Mouse (Mus musculus): ENCODE results near the gene Cxcl16. TPM values are rescaled to one million over a fixed set of nuclear protein-coding genes. Genes with fewer than 3 reads are reported as not detected.
"Not testable (repeated sequence)": the region's sequence is repeated elsewhere in the genome, so short reads cannot be mapped to it uniquely, and the experiment has no call there.

Cxcl16 gene
- polyA plus RNA-seq, 1 experiment from 2014 or later: 0.87 TPM

GRCm38 (mm10) chr11:70433569-70433943 is 26.2 kb downstream of the Cxcl16 start:
- Histone ChIP-seq H3K9me3 (replicated peaks) (no peaks in the 10 kb centered on the region), H3K9ac (peak overlapping the region; percentile 86), H3K27me3 (replicated peaks) (no peaks in the 10 kb centered on the region), H3K36me3 (peaks cover 28% of the 10 kb centered on the region), H3K27ac (peak overlapping the region; percentile 87), H3K4me2 (peak overlapping the region; percentile 96), H3K4me1 (peaks cover 60% of the 10 kb centered on the region), H3K4me3 (peak overlapping the region; percentile 75)
- WGBS (ENCODE audit: insufficient replicate concordance): 32% methylated on average over 1 of the region's 1 CpGs
- no peak for ATAC-seq

- Histone ChIP-seq H3K27ac (peak overlapping the region; percentile 87), H3K4me1 (peaks cover 59% of the 10 kb centered on the region)
- 3% methylated on average over 15 of the region's 15 CpGs for WGBS (ENCODE audit: insufficient replicate concordance)
These were observed 26.8 kb downstream of the Cxcl16 start for GRCm38 (mm10) chr11:70432895-70433568.

GRCm38 (mm10) chr11:70432048-70432894 is 27.5 kb downstream of the Cxcl16 start, which contains the start of gene Arrb2:
TSS of gene Arrb2 (plus strand) at chr11:70432635.
- Histone ChIP-seq H3K4me2 (peak within 1 kb of the TSS; percentile 96), H3K36me3 (peaks cover 16% of the 10 kb centered on the region), H3K4me1 (peaks cover 53% of the 10 kb centered on the region), H3K9me3 (replicated peaks) (no peaks in the 10 kb centered on the region), H3K27ac (peak within 1 kb of the TSS; percentile 87), H3K9ac (peak within 1 kb of the TSS; percentile 86), H3K27me3 (replicated peaks) (no peaks in the 10 kb centered on the region), H3K4me3 (peak within 1 kb of the TSS; percentile 75)
- under 1% methylated on average over 75 of the region's 75 CpGs for WGBS (ENCODE audit: insufficient replicate concordance)
- peak; percentile 94 for ATAC-seq

More at GRCm38 (mm10) chr11:70432895-70433568, 26.8 kb downstream of the Cxcl16 start:
- peak overlapping the region; percentile 75 for H3K4me3 ChIP-seq
- H3K9me3 ChIP-seq (replicated peaks): no peaks in the 10 kb centered on the region
- ATAC-seq: peak; percentile 19
- H3K36me3 ChIP-seq: peaks cover 23% of the 10 kb centered on the region
- peak overlapping the region; percentile 86 for H3K9ac ChIP-seq
- no peaks in the 10 kb centered on the region for H3K27me3 ChIP-seq (replicated peaks)
- peak overlapping the region; percentile 96 for H3K4me2 ChIP-seq

- no peak overlapping the region for H3K9ac ChIP-seq
- H3K9me3 ChIP-seq (replicated peaks): no peaks in the 10 kb centered on the region
- H3K27ac ChIP-seq: peak overlapping the region; percentile 87
- H3K4me1 ChIP-seq: peaks cover 46% of the 10 kb centered on the region
- peaks cover 9% of the 10 kb centered on the region for H3K36me3 ChIP-seq
- peak overlapping the region; percentile 96 for H3K4me2 ChIP-seq
- 39% methylated on average over 5 of the region's 5 CpGs for WGBS (ENCODE audit: insufficient replicate concordance)
- H3K4me3 ChIP-seq: peak overlapping the region; percentile 75
- no peak for ATAC-seq
- no peaks in the 10 kb centered on the region for H3K27me3 ChIP-seq (replicated peaks)
These were observed 28.2 kb downstream of the Cxcl16 start for GRCm38 (mm10) chr11:70431574-70431973.

GRCm38 (mm10) chr11:70426598-70426997 is 33.2 kb downstream of the Cxcl16 start:
- not testable (repeated sequence) for H3K4me1 ChIP-seq; ATAC-seq; H3K27me3 ChIP-seq (replicated peaks); H3K4me3 ChIP-seq; H3K27ac ChIP-seq; H3K9ac ChIP-seq; H3K9me3 ChIP-seq (replicated peaks); H3K4me2 ChIP-seq; H3K36me3 ChIP-seq
- 61% methylated on average over 6 of the region's 6 CpGs for WGBS (ENCODE audit: insufficient replicate concordance)

- no peak for ATAC-seq
- Histone ChIP-seq H3K4me3 (no peak overlapping the region), H3K4me1 (0 out of 2 replicates have a peak, but pooled peaks cover 3% of the 10 kb centered on the region), H3K27me3 (replicated peaks) (no peaks in the 10 kb centered on the region), H3K27ac (no peak overlapping the region), H3K36me3 (no peaks in the 10 kb centered on the region), H3K9me3 (replicated peaks) (no peaks in the 10 kb centered on the region), H3K4me2 (no peak overlapping the region), H3K9ac (no peak overlapping the region)
- 54% methylated on average over 5 of the region's 5 CpGs for WGBS (ENCODE audit: insufficient replicate concordance)
These were observed 40.3 kb downstream of the Cxcl16 start for GRCm38 (mm10) chr11:70419486-70419885.

- WGBS (ENCODE audit: insufficient replicate concordance): 47% methylated on average over 4 of the region's 4 CpGs
These were observed 41.6 kb downstream of the Cxcl16 start for GRCm38 (mm10) chr11:70418199-70418598.

GRCm38 (mm10) chr11:70413961-70414360 is 45.8 kb downstream of the Cxcl16 start:
- H3K4me3 ChIP-seq: no peak overlapping the region
- H3K36me3 ChIP-seq: no peaks in the 10 kb centered on the region
- H3K9ac ChIP-seq: no peak overlapping the region
- WGBS (ENCODE audit: insufficient replicate concordance): 6% methylated on average over 3 of the region's 3 CpGs
- H3K27ac ChIP-seq: no peak overlapping the region
- H3K27me3 ChIP-seq (replicated peaks): no peaks in the 10 kb centered on the region
- no peak for ATAC-seq
- H3K4me2 ChIP-seq: no peak overlapping the region
- H3K9me3 ChIP-seq (replicated peaks): no peaks in the 10 kb centered on the region
- H3K4me1 ChIP-seq: peaks cover 16% of the 10 kb centered on the region

More at GRCm38 (mm10) chr11:70418199-70418598, 41.6 kb downstream of the Cxcl16 start:
- Histone ChIP-seq H3K27ac (no peak overlapping the region), H3K4me3 (no peak overlapping the region), H3K27me3 (replicated peaks) (no peaks in the 10 kb centered on the region), H3K4me1 (0 out of 2 replicates have a peak, but pooled peaks cover 3% of the 10 kb centered on the region), H3K9me3 (replicated peaks) (no peaks in the 10 kb centered on the region), H3K36me3 (no peaks in the 10 kb centered on the region), H3K9ac (no peak overlapping the region), H3K4me2 (no peak overlapping the region)
- no peak for ATAC-seq

GRCm38 (mm10) chr11:70412591-70412990 is 47.2 kb downstream of the Cxcl16 start:
- H3K27me3 ChIP-seq (replicated peaks): no peaks in the 10 kb centered on the region
- no peak overlapping the region for H3K4me2 ChIP-seq
- no peak for ATAC-seq
- peaks cover 5% of the 10 kb centered on the region; the same call in 1 of the 2 replicates for H3K36me3 ChIP-seq
- H3K9me3 ChIP-seq (replicated peaks): no peaks in the 10 kb centered on the region
- peaks cover 30% of the 10 kb centered on the region for H3K4me1 ChIP-seq
- no peak overlapping the region for H3K27ac ChIP-seq
- no peak overlapping the region for H3K9ac ChIP-seq
- WGBS (ENCODE audit: insufficient replicate concordance): 72% methylated on average over 5 of the region's 5 CpGs
- H3K4me3 ChIP-seq: no peak overlapping the region

- 45% methylated on average over 6 of the region's 6 CpGs for WGBS (ENCODE audit: insufficient replicate concordance)
- Histone ChIP-seq H3K9ac (peak overlapping the region; percentile 96), H3K4me1 (peaks cover 41% of the 10 kb centered on the region)
These were observed 49.5 kb downstream of the Cxcl16 start for GRCm38 (mm10) chr11:70410297-70410643.

GRCm38 (mm10) chr11:70409594-70410296 is 50.0 kb downstream of the Cxcl16 start, which contains the start of gene Pelp1:
TSS of gene Pelp1 (minus strand) at chr11:70410031.
- peak; percentile 92 for ATAC-seq
- peak within 1 kb of the TSS; percentile 95 for H3K4me3 ChIP-seq
- peaks cover 29% of the 10 kb centered on the region for H3K36me3 ChIP-seq
- H3K27me3 ChIP-seq (replicated peaks): no peaks in the 10 kb centered on the region
- peaks cover 44% of the 10 kb centered on the region for H3K4me1 ChIP-seq
- peak within 1 kb of the TSS; percentile 79 for H3K4me2 ChIP-seq
- H3K9ac ChIP-seq: peak within 1 kb of the TSS; percentile 96
- H3K27ac ChIP-seq: peak within 1 kb of the TSS; percentile 83
- under 1% methylated on average over 59 of the region's 59 CpGs for WGBS (ENCODE audit: insufficient replicate concordance)
- no peaks in the 10 kb centered on the region for H3K9me3 ChIP-seq (replicated peaks)

More at GRCm38 (mm10) chr11:70410297-70410643, 49.5 kb downstream of the Cxcl16 start:
- H3K9me3 ChIP-seq (replicated peaks): no peaks in the 10 kb centered on the region
- H3K27ac ChIP-seq: peak overlapping the region; percentile 83
- H3K27me3 ChIP-seq (replicated peaks): no peaks in the 10 kb centered on the region
- peaks cover 24% of the 10 kb centered on the region for H3K36me3 ChIP-seq
- H3K4me3 ChIP-seq: peak overlapping the region; percentile 95
- peak; percentile 46 for ATAC-seq
- peak overlapping the region; percentile 79 for H3K4me2 ChIP-seq
